Mouse (Mus musculus) bone marrow macrophage, adult 2 months (primary cell): Measurements from ENCODE around the gene Hmx1.

ENCODE experiments used
- CTCF ChIP-seq: IDR thresholded peaks from 2 replicates; pipeline ENCODE4 v1.5.1; 2012; ENCODE audit warnings: low read depth, mild to moderate bottlenecking, low read length, moderate library complexity
- POLR2A ChIP-seq: IDR thresholded peaks from 2 replicates; pipeline ENCODE4 v1.6.1; 2012; ENCODE audit warnings: mild to moderate bottlenecking, low read depth, low read length, borderline replicate concordance

GRCm38 (mm10) chr5:35361570-35362284, 27.2 kb upstream of the Hmx1 start:
- no peak for TF ChIP-seq POLR2A
- peak; percentile 100 for TF ChIP-seq CTCF
